Mouse (Mus musculus) thymus, postnatal 36 days (tissue): ENCODE data around the gene Ern1.
A peak's percentile ranks its signal among the peaks of the same experiment; 100 is the strongest.
"Not testable (repeated sequence)": the region's sequence is repeated elsewhere in the genome, so short reads cannot be mapped to it uniquely, and the experiment has no call there.

Source experiments
- DNase-seq, 2 experiments: peaks; one replicate each; pipeline ENCODE4 v3.0.0; 2022; ENCODE audit warnings: mixed read lengths in 2 of 2

Ern1 gene

GRCm38 (mm10) chr11:106502631-106503424 lies 15.2 kb upstream of the Ern1 start:
- DNase-seq = no peak

- DNase-seq = no peak
Observed at GRCm38 (mm10) chr11:106502159-106502505, 14.5 kb upstream of the Ern1 start.

- peak in 1 of 2 experiments; percentile 61 for DNase-seq
Observed at GRCm38 (mm10) chr11:106501308-106502158, 13.9 kb upstream of the Ern1 start.

GRCm38 (mm10) chr11:106500393-106501307 lies 13.0 kb upstream of the Ern1 start:
- DNase-seq = peak; percentile 89 to 91

GRCm38 (mm10) chr11:106498739-106499379 lies 11.2 kb upstream of the Ern1 start:
- DNase-seq = no peak

GRCm38 (mm10) chr11:106497926-106498325 lies 10.3 kb upstream of the Ern1 start:
- DNase-seq = no peak

- not testable (repeated sequence) for DNase-seq
Observed at GRCm38 (mm10) chr11:106497009-106497408, 9.4 kb upstream of the Ern1 start.

GRCm38 (mm10) chr11:106492984-106493669 lies 5.5 kb upstream of the Ern1 start:
- no peak for DNase-seq

GRCm38 (mm10) chr11:106491393-106491792 lies 3.7 kb upstream of the Ern1 start:
- peak; percentile 47 to 68 for DNase-seq

- not testable (repeated sequence) for DNase-seq
Observed at GRCm38 (mm10) chr11:106490600-106490999, 2.9 kb upstream of the Ern1 start.

- no peak for DNase-seq
Observed at GRCm38 (mm10) chr11:106490057-106490456, 2.4 kb upstream of the Ern1 start.

GRCm38 (mm10) chr11:106489036-106489693 lies 1.5 kb upstream of the Ern1 start:
- DNase-seq = no peak

- DNase-seq = no peak
Observed at GRCm38 (mm10) chr11:106488126-106488561, 492 bp upstream of the Ern1 start.

- peak in 1 of 2 experiments; percentile 6 for DNase-seq
Observed at GRCm38 (mm10) chr11:106486866-106487732, 553 bp downstream of the Ern1 start.

- DNase-seq = peak in 1 of 2 experiments; percentile 16
Observed at GRCm38 (mm10) chr11:106486042-106486865, 1.4 kb downstream of the Ern1 start.

GRCm38 (mm10) chr11:106485611-106486010 lies 2.0 kb downstream of the Ern1 start:
- no peak for DNase-seq

- no peak for DNase-seq
Observed at GRCm38 (mm10) chr11:106484875-106485274, 2.8 kb downstream of the Ern1 start.

GRCm38 (mm10) chr11:106482867-106483266 lies 4.8 kb downstream of the Ern1 start:
- DNase-seq = no peak

GRCm38 (mm10) chr11:106481651-106482050 lies 6.0 kb downstream of the Ern1 start:
- no peak for DNase-seq
